Mouse (Mus musculus) embryonic facial prominence, embryonic 14.5 days (tissue): ENCODE results near the gene Gm20219. TPM values are rescaled to one million over a fixed set of nuclear protein-coding genes. Genes with fewer than 3 reads are reported as not detected.

ENCODE experiments used
- ATAC-seq: fragments of 200-750 bp; cut with Nextera tagmentation; 2 replicates; pipeline ENCODE4 v1.8.0; 2017; ENCODE audit warnings: low read depth, moderate number of reproducible peaks, moderate TSS enrichment
- DNase-seq: peaks from one replicate; pipeline ENCODE4 v3.0.0-alpha.2; 2015; ENCODE audit warnings: low spot score
- H3K27ac ChIP-seq: fragments of 300-500 bp; sonication (generic); replicated peaks from 2 replicates; pipeline ENCODE4 v1.5.1; 2014; ENCODE audit warnings: low read depth, mild to moderate bottlenecking, low read length, moderate library complexity
- H3K27me3 ChIP-seq: fragments of 300-500 bp; sonication (generic); replicated peaks from 2 replicates; pipeline ENCODE4 v1.6.1; 2014; ENCODE audit warnings: low read length; ENCODE audit not compliant: control insufficient read depth, insufficient read depth
- H3K36me3 ChIP-seq: fragments of 300-500 bp; sonication (generic); 2 replicates; pipeline ENCODE4 v1.6.1; 2014; ENCODE audit warnings: low read length, mixed read lengths; ENCODE audit not compliant: control insufficient read depth, insufficient read depth
- H3K4me1 ChIP-seq: fragments of 300-500 bp; sonication (generic); 2 replicates; pipeline ENCODE4 v1.6.1; 2014; ENCODE audit warnings: antibody characterized with exemption, low read length; ENCODE audit not compliant: control insufficient read depth, insufficient read depth
- H3K4me2 ChIP-seq: fragments of 300-500 bp; sonication (generic); 2 replicates; pipeline ENCODE4 v1.6.1; 2014; ENCODE audit warnings: low read depth, mild to moderate bottlenecking, low read length, moderate library complexity, mixed read lengths
- H3K4me3 ChIP-seq: fragments of 300-500 bp; sonication (generic); 2 replicates; pipeline ENCODE4 v1.5.1; 2014; ENCODE audit warnings: low read depth, mild to moderate bottlenecking, low read length
- H3K9ac ChIP-seq: fragments of 300-500 bp; sonication (generic); 2 replicates; pipeline ENCODE4 v1.6.1; 2014; ENCODE audit warnings: low read depth, mild to moderate bottlenecking, low read length, moderate library complexity, mixed read lengths
- H3K9me3 ChIP-seq: fragments of 300-500 bp; sonication (generic); 2 replicates; pipeline ENCODE4 v1.6.1; 2016; ENCODE audit warnings: low read length; ENCODE audit not compliant: control insufficient read depth
- WGBS: fragments of 180-500 bp; shearing (Covaris S2); extraction: QIAGEN DNeasy Blood & Tissue Kit; methylation state at CpG from one replicate; pipeline ENCODE4 v1.1.7; 2014; 5-methylcytosine and 5-hydroxymethylcytosine counted together
- polyA plus RNA-seq: library from polyadenylated mRNA; unstranded; fragments of >200 nt; fragmentation: Nextera tagmentation; extraction: Ambion mirVana; gene quantifications from 2 replicates; pipeline ENCODE4 v1.2.1, GENCODE M21; 2014

Gm20219 gene
- polyA plus RNA-seq: 3.9 and 4.2 TPM in 2 replicates

GRCm38 (mm10) chr17:56554122-56554551 is at the start of gene Gm20219:
Gm20219 (minus strand) TSS chr17:56554387.
- H3K27ac ChIP-seq: no peak within 1 kb of the TSS
- H3K4me2 ChIP-seq: no peak within 1 kb of the TSS
- ATAC-seq (peak; percentile 73), DNase-seq (peak; percentile 54)
- H3K4me1 ChIP-seq: no peaks in the 10 kb centered on the region
- no peaks in the 10 kb centered on the region for H3K36me3 ChIP-seq
- H3K27me3 ChIP-seq: no peaks in the 10 kb centered on the region
- H3K9me3 ChIP-seq: no peaks in the 10 kb centered on the region
- 80% methylated on average over 17 of the region's 20 CpGs for WGBS
- no peak within 1 kb of the TSS; the same call in 1 of the 2 replicates for H3K9ac ChIP-seq
- no peak within 1 kb of the TSS for H3K4me3 ChIP-seq

- H3K36me3 ChIP-seq: peaks cover 81% of the 10 kb centered on the region
- peaks cover 8% of the 10 kb centered on the region; the same call in 1 of the 2 replicates for H3K4me1 ChIP-seq
- no peaks in the 10 kb centered on the region for H3K27me3 ChIP-seq
- DNase-seq: no peak
- H3K4me2 ChIP-seq: no peak overlapping the region
- H3K27ac ChIP-seq: no peak overlapping the region
- H3K9me3 ChIP-seq: no peaks in the 10 kb centered on the region
- no peak for ATAC-seq
- 88% methylated on average over 9 of the region's 9 CpGs for WGBS
- no peak overlapping the region for H3K4me3 ChIP-seq
- 0 out of 2 replicates have a peak overlapping the region, but pooled peaks have one; percentile 14 for H3K9ac ChIP-seq
These were observed 49.8 kb upstream of the Gm20219 start for GRCm38 (mm10) chr17:56604070-56604380.

GRCm38 (mm10) chr17:56603186-56604069 is 49.2 kb upstream of the Gm20219 start:
- peaks cover 81% of the 10 kb centered on the region for H3K36me3 ChIP-seq
- no peak overlapping the region for H3K4me3 ChIP-seq
- DNase-seq (no peak), ATAC-seq (no peak)
- WGBS: 94% methylated on average over 28 of the region's 28 CpGs
- H3K4me1 ChIP-seq: 0 out of 2 replicates have a peak, but pooled peaks cover 2% of the 10 kb centered on the region
- H3K27me3 ChIP-seq: no peaks in the 10 kb centered on the region
- H3K9ac ChIP-seq: 0 out of 2 replicates have a peak overlapping the region, but pooled peaks have one; percentile 14
- no peaks in the 10 kb centered on the region for H3K9me3 ChIP-seq
- no peak overlapping the region for H3K4me2 ChIP-seq
- no peak overlapping the region for H3K27ac ChIP-seq

GRCm38 (mm10) chr17:56593527-56594271 is 39.5 kb upstream of the Gm20219 start:
- peak; percentile 82 for DNase-seq
- H3K27ac ChIP-seq: no peak overlapping the region

GRCm38 (mm10) chr17:56592553-56592952 is 38.4 kb upstream of the Gm20219 start:
- no peak overlapping the region for H3K4me3 ChIP-seq
- ATAC-seq (no peak), DNase-seq (no peak)
- H3K9ac ChIP-seq: no peak overlapping the region
- H3K9me3 ChIP-seq: no peaks in the 10 kb centered on the region
- no peaks in the 10 kb centered on the region for H3K4me1 ChIP-seq
- H3K4me2 ChIP-seq: no peak overlapping the region
- H3K27ac ChIP-seq: no peak overlapping the region
- no peaks in the 10 kb centered on the region for H3K27me3 ChIP-seq
- H3K36me3 ChIP-seq: peaks cover 99% of the 10 kb centered on the region

More at GRCm38 (mm10) chr17:56593527-56594271, 39.5 kb upstream of the Gm20219 start:
- H3K9ac ChIP-seq: no peak overlapping the region
- H3K36me3 ChIP-seq: peaks cover 96% of the 10 kb centered on the region
- H3K4me1 ChIP-seq: no peaks in the 10 kb centered on the region
- no peak overlapping the region for H3K4me2 ChIP-seq
- no peaks in the 10 kb centered on the region for H3K9me3 ChIP-seq
- ATAC-seq: peak; percentile 86
- WGBS: 84% methylated on average over 8 of the region's 8 CpGs
- no peaks in the 10 kb centered on the region for H3K27me3 ChIP-seq
- no peak overlapping the region for H3K4me3 ChIP-seq

- H3K9ac ChIP-seq: no peak overlapping the region
These were observed 34.7 kb upstream of the Gm20219 start for GRCm38 (mm10) chr17:56588921-56589320.

GRCm38 (mm10) chr17:56587773-56588172 is 33.6 kb upstream of the Gm20219 start:
- Histone ChIP-seq H3K27ac (no peak overlapping the region), H3K4me2 (no peak overlapping the region), H3K36me3 (peaks cover 69% of the 10 kb centered on the region), H3K9me3 (no peaks in the 10 kb centered on the region), H3K9ac (no peak overlapping the region), H3K4me1 (peaks cover 18% of the 10 kb centered on the region), H3K27me3 (no peaks in the 10 kb centered on the region), H3K4me3 (no peak overlapping the region)
- DNase-seq (peak; percentile 40), ATAC-seq (no peak)
- 75% methylated on average over 1 of the region's 1 CpGs for WGBS

More at GRCm38 (mm10) chr17:56588921-56589320, 34.7 kb upstream of the Gm20219 start:
- Histone ChIP-seq H3K36me3 (peaks cover 79% of the 10 kb centered on the region), H3K27me3 (no peaks in the 10 kb centered on the region), H3K27ac (no peak overlapping the region), H3K4me1 (peaks cover 12% of the 10 kb centered on the region), H3K9me3 (no peaks in the 10 kb centered on the region), H3K4me3 (no peak overlapping the region), H3K4me2 (no peak overlapping the region)
- WGBS: 95% methylated on average over 4 of the region's 4 CpGs
- ATAC-seq: no peak
- no peak for DNase-seq

- Histone ChIP-seq H3K36me3 (peaks cover 69% of the 10 kb centered on the region), H3K9me3 (no peaks in the 10 kb centered on the region), H3K4me3 (peak overlapping the region; percentile 63), H3K4me2 (peak overlapping the region; percentile 95), H3K9ac (peak overlapping the region; percentile 91), H3K4me1 (peaks cover 22% of the 10 kb centered on the region), H3K27me3 (no peaks in the 10 kb centered on the region), H3K27ac (peak overlapping the region; percentile 95)
- DNase-seq (peak; percentile 40), ATAC-seq (no peak)
- WGBS: under 1% methylated on average over 46 of the region's 61 CpGs
These were observed 31.1 kb upstream of the Gm20219 start for GRCm38 (mm10) chr17:56585171-56585821.
